Mouse (Mus musculus) central nervous system, embryonic 11.5 days (tissue): ENCODE results near the gene Lima1. TPM values are rescaled to one million over a fixed set of nuclear protein-coding genes. Genes with fewer than 3 reads are reported as not detected.

Experiments
- polyA plus RNA-seq: library from polyadenylated mRNA; depleted of rRNA; stranded (reverse); fragments of >200 nt; gene quantifications from 2 replicates; pipeline ENCODE4 v1.2.3, GENCODE M21; 2012; rRNA removed

Lima1 gene
- 25.6 and 44.8 TPM in 2 replicates for polyA plus RNA-seq

GRCm38 (mm10) chr15:99875334-99875869 lies at the start of gene Lima1:
Gene Lima1, minus strand, starts transcription at chr15:99875456.

DNA sequence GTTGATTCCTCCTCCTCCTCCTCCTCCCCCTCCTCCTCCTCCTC lies 102.6 kb downstream of the Lima1 start, which contains the start of gene Cers5:
Gene Cers5 (minus strand): TSS at position 5 of the 44 bp plus-strand sequence.

Other genes starting within 250 kb of the Lima1 start
- gene Racgap1, start 223.8 kb downstream of the Lima1 start, polyA plus RNA-seq = 157 and 204 TPM in 2 replicates
- 21.5 and 24.9 TPM in 2 replicates for gene Asic1, start 205.1 kb downstream of the Lima1 start, polyA plus RNA-seq
- gene Smarcd1, start 173.3 kb downstream of the Lima1 start, polyA plus RNA-seq = 133 and 136 TPM in 2 replicates
- gene Gm17349, start 170.0 kb downstream of the Lima1 start, polyA plus RNA-seq = not detected in 2 replicates
- gene Gpd1, start 157.9 kb downstream of the Lima1 start, polyA plus RNA-seq = 2.7 and 5.2 TPM in 2 replicates
- gene Cox14, start 149.8 kb downstream of the Lima1 start, polyA plus RNA-seq = 115 and 116 TPM in 2 replicates
- gene Cers5, start 102.6 kb downstream of the Lima1 start, polyA plus RNA-seq = 51.7 and 60.5 TPM in 2 replicates
- gene Fam186a, start 91.6 kb upstream of the Lima1 start, polyA plus RNA-seq = 0.01 and 0.02 TPM in 2 replicates
- gene Larp4, start 94.6 kb upstream of the Lima1 start, polyA plus RNA-seq = 31.6 and 35.7 TPM in 2 replicates
- gene Dip2b, start 163.2 kb upstream of the Lima1 start, polyA plus RNA-seq = 21.7 and 22.6 TPM in 2 replicates